Mouse (Mus musculus): Measurements from ENCODE around the gene Sim2. TPM values are rescaled to one million over a fixed set of nuclear protein-coding genes. Genes with fewer than 3 reads are reported as not detected.

The Sim2 gene
- polyA plus RNA-seq (2015; fragmentation: Nextera tagmentation; extraction: Ambion mirVana) = 2.1 and 2.5 TPM in 2 replicates

GRCm38 (mm10) chr16:94084711-94085602 is at the start of gene Sim2:
Gene Sim2, plus strand, starts transcription at chr16:94084931.
- WGBS = under 1% methylated on average over 96 of the region's 96 CpGs
- Histone ChIP-seq H3K36me3 (no peaks in the 10 kb centered on the region), H3K9ac (peak within 1 kb of the TSS; percentile 38), H3K27ac (no peak within 1 kb of the TSS), H3K4me2 (peak within 1 kb of the TSS; percentile 68), H3K4me1 (peaks cover 41% of the 10 kb centered on the region), H3K9me3 (replicated peaks) (no peaks in the 10 kb centered on the region), H3K27me3 (peaks cover 99% of the 10 kb centered on the region), H3K4me3 (replicated peaks) (peak within 1 kb of the TSS; percentile 44)
- ATAC-seq (replicated peaks; ENCODE audit: low FRiP score) = peak; percentile 24

- no peak for ATAC-seq (replicated peaks; ENCODE audit: low FRiP score)
- peaks cover 14% of the 10 kb centered on the region for H3K4me1 ChIP-seq
- 95% methylated on average over 7 of the region's 7 CpGs for WGBS
- no peaks in the 10 kb centered on the region for H3K9me3 ChIP-seq (replicated peaks)
- H3K4me2 ChIP-seq = no peak overlapping the region
- no peak overlapping the region for H3K27ac ChIP-seq
- peaks cover 26% of the 10 kb centered on the region for H3K27me3 ChIP-seq
- H3K4me3 ChIP-seq (replicated peaks) = no peak overlapping the region
- H3K9ac ChIP-seq = no peak overlapping the region
- no peaks in the 10 kb centered on the region for H3K36me3 ChIP-seq
These were observed 47.5 kb upstream of the Sim2 start for GRCm38 (mm10) chr16:94037280-94037679.

- no peak overlapping the region for H3K4me2 ChIP-seq
- H3K4me1 ChIP-seq = peaks cover 14% of the 10 kb centered on the region
- H3K9me3 ChIP-seq (replicated peaks) = no peaks in the 10 kb centered on the region
- H3K36me3 ChIP-seq = no peaks in the 10 kb centered on the region
- 65% methylated on average over 12 of the region's 12 CpGs for WGBS
- no peak overlapping the region for H3K27ac ChIP-seq
- peak; percentile 53; the same call in 1 of the 2 replicates for ATAC-seq (replicated peaks; ENCODE audit: low FRiP score)
- no peak overlapping the region for H3K9ac ChIP-seq
- no peak overlapping the region for H3K4me3 ChIP-seq (replicated peaks)
- H3K27me3 ChIP-seq = peaks cover 26% of the 10 kb centered on the region
These were observed 46.3 kb upstream of the Sim2 start for GRCm38 (mm10) chr16:94038272-94038985.

- Histone ChIP-seq H3K9ac (no peak overlapping the region), H3K36me3 (no peaks in the 10 kb centered on the region), H3K27ac (no peak overlapping the region), H3K4me2 (no peak overlapping the region), H3K9me3 (replicated peaks) (no peaks in the 10 kb centered on the region), H3K4me1 (peaks cover 14% of the 10 kb centered on the region), H3K27me3 (peaks cover 26% of the 10 kb centered on the region), H3K4me3 (replicated peaks) (no peak overlapping the region)
- ATAC-seq (replicated peaks; ENCODE audit: low FRiP score) = no peak
- WGBS = 90% methylated on average over 9 of the region's 9 CpGs
These were observed 45.8 kb upstream of the Sim2 start for GRCm38 (mm10) chr16:94038986-94039341.

- 0 out of 2 replicates have a peak, but pooled peaks have one; percentile 36 for ATAC-seq (replicated peaks; ENCODE audit: low FRiP score)
- peak overlapping the region; percentile 53 for H3K4me2 ChIP-seq
- 17% methylated on average over 16 of the region's 16 CpGs for WGBS
These were observed 44.2 kb upstream of the Sim2 start for GRCm38 (mm10) chr16:94040485-94040884.

GRCm38 (mm10) chr16:94041065-94041712 is 43.5 kb upstream of the Sim2 start:
- WGBS = 33% methylated on average over 18 of the region's 18 CpGs
- no peak overlapping the region for H3K9ac ChIP-seq
- peaks cover 26% of the 10 kb centered on the region for H3K27me3 ChIP-seq
- H3K4me1 ChIP-seq = peaks cover 20% of the 10 kb centered on the region
- H3K36me3 ChIP-seq = no peaks in the 10 kb centered on the region
- H3K4me3 ChIP-seq (replicated peaks) = peak overlapping the region; percentile 20
- no peaks in the 10 kb centered on the region for H3K9me3 ChIP-seq (replicated peaks)
- peak overlapping the region; percentile 53 for H3K4me2 ChIP-seq
- no peak overlapping the region for H3K27ac ChIP-seq
- peak; percentile 57 for ATAC-seq (replicated peaks; ENCODE audit: low FRiP score)

More at GRCm38 (mm10) chr16:94040485-94040884, 44.2 kb upstream of the Sim2 start:
- Histone ChIP-seq H3K36me3 (no peaks in the 10 kb centered on the region), H3K9me3 (replicated peaks) (no peaks in the 10 kb centered on the region), H3K4me3 (replicated peaks) (peak overlapping the region; percentile 20), H3K27ac (no peak overlapping the region), H3K27me3 (peaks cover 26% of the 10 kb centered on the region), H3K4me1 (peaks cover 20% of the 10 kb centered on the region), H3K9ac (no peak overlapping the region)

- no peak for ATAC-seq (replicated peaks; ENCODE audit: low FRiP score)
- H3K27ac ChIP-seq = no peak overlapping the region
- no peaks in the 10 kb centered on the region for H3K9me3 ChIP-seq (replicated peaks)
- peaks cover 20% of the 10 kb centered on the region for H3K4me1 ChIP-seq
- WGBS = 87% methylated on average over 1 of the region's 1 CpGs
- H3K9ac ChIP-seq = no peak overlapping the region
- H3K4me3 ChIP-seq (replicated peaks) = no peak overlapping the region
- peaks cover 17% of the 10 kb centered on the region for H3K27me3 ChIP-seq
- no peaks in the 10 kb centered on the region for H3K36me3 ChIP-seq
- H3K4me2 ChIP-seq = no peak overlapping the region
These were observed 40.9 kb upstream of the Sim2 start for GRCm38 (mm10) chr16:94043797-94044196.

GRCm38 (mm10) chr16:94044996-94045395 is 39.7 kb upstream of the Sim2 start:
- ATAC-seq (replicated peaks; ENCODE audit: low FRiP score) = no peak
- H3K27ac ChIP-seq = no peak overlapping the region
- 24% methylated on average over 7 of the region's 7 CpGs for WGBS

GRCm38 (mm10) chr16:94050368-94050767 is 34.4 kb upstream of the Sim2 start:
- Histone ChIP-seq H3K9me3 (replicated peaks) (no peaks in the 10 kb centered on the region), H3K4me3 (replicated peaks) (no peak overlapping the region), H3K27me3 (0 out of 2 replicates have a peak, but pooled peaks cover 2% of the 10 kb centered on the region), H3K4me1 (no peaks in the 10 kb centered on the region), H3K36me3 (no peaks in the 10 kb centered on the region), H3K4me2 (no peak overlapping the region), H3K27ac (no peak overlapping the region), H3K9ac (no peak overlapping the region)
- ATAC-seq (replicated peaks; ENCODE audit: low FRiP score) = no peak
- 87% methylated on average over 3 of the region's 3 CpGs for WGBS

More at GRCm38 (mm10) chr16:94044996-94045395, 39.7 kb upstream of the Sim2 start:
- Histone ChIP-seq H3K4me2 (no peak overlapping the region), H3K4me1 (peaks cover 20% of the 10 kb centered on the region), H3K27me3 (peaks cover 13% of the 10 kb centered on the region), H3K9me3 (replicated peaks) (no peaks in the 10 kb centered on the region), H3K9ac (no peak overlapping the region), H3K4me3 (replicated peaks) (no peak overlapping the region), H3K36me3 (no peaks in the 10 kb centered on the region)

- no peaks in the 10 kb centered on the region for H3K9me3 ChIP-seq (replicated peaks)
- ATAC-seq (replicated peaks; ENCODE audit: low FRiP score) = no peak
- H3K4me2 ChIP-seq = no peak overlapping the region
- H3K36me3 ChIP-seq = no peaks in the 10 kb centered on the region
- H3K9ac ChIP-seq = no peak overlapping the region
- H3K4me3 ChIP-seq (replicated peaks) = no peak overlapping the region
- 84% methylated on average over 12 of the region's 12 CpGs for WGBS
- H3K27me3 ChIP-seq = 0 out of 2 replicates have a peak, but pooled peaks cover 2% of the 10 kb centered on the region
- peaks cover 12% of the 10 kb centered on the region for H3K4me1 ChIP-seq
- H3K27ac ChIP-seq = no peak overlapping the region
These were observed 29.6 kb upstream of the Sim2 start for GRCm38 (mm10) chr16:94055176-94055575.

GRCm38 (mm10) chr16:94055576-94055975 is 29.2 kb upstream of the Sim2 start:
- Histone ChIP-seq H3K4me1 (peaks cover 12% of the 10 kb centered on the region), H3K9me3 (replicated peaks) (no peaks in the 10 kb centered on the region), H3K4me3 (replicated peaks) (no peak overlapping the region), H3K36me3 (no peaks in the 10 kb centered on the region), H3K27me3 (0 out of 2 replicates have a peak, but pooled peaks cover 2% of the 10 kb centered on the region), H3K4me2 (no peak overlapping the region), H3K9ac (no peak overlapping the region), H3K27ac (no peak overlapping the region)
- no peak for ATAC-seq (replicated peaks; ENCODE audit: low FRiP score)
- WGBS = 57% methylated on average over 8 of the region's 8 CpGs
